Mouse (Mus musculus) liver, postnatal 0 days (tissue): ENCODE results near the gene Aldh3a2.

ENCODE experiments used
- CTCF ChIP-seq: sonication (generic); IDR thresholded peaks from 2 replicates; pipeline ENCODE4 v1.5.1; 2016; ENCODE audit warnings: antibody characterized with exemption, low read depth
- EP300 ChIP-seq: IDR thresholded peaks from 2 replicates; pipeline ENCODE4 v1.6.1; 2016; ENCODE audit warnings: antibody characterized with exemption, low read depth, mild to moderate bottlenecking

DNA sequence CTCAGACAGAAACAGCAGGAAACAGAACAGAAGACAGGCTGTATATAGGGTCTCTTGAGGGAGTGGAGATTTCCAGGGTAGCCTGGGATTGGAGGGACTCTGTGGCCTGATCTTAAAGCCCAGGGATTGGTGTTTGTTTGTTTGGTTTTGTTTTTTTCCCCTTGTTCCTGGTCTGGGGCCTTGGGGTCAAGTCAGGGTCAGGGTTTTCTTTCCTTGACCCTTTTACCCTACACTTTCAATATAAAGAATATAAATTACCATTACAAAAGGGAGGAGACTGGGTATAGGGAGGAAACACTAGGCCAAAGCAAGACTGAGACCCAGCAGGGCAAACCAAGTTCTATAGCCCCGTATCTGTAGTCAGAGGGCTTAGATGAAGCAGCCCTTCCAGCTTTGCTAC, 29.3 kb upstream of the Aldh3a2 start:
- TF ChIP-seq CTCF (no peak), EP300 (no peak)
